Mouse (Mus musculus) frontal cortex, postnatal 36 days (tissue): Measurements from ENCODE around the gene Grip1.

Experiments used
- DNase-seq, 2 experiments: peaks; one replicate each; pipeline ENCODE4 v3.0.0; 2022; ENCODE audit warnings: low spot score in 2 of 2

Gene Grip1

GRCm38 (mm10) chr10:119453431-119454105 is at the start of gene Grip1:
Gene Grip1, plus strand, starts transcription at chr10:119453830.
- peak; percentile 28 to 38 for DNase-seq

GRCm38 (mm10) chr10:119405103-119405502 is 48.5 kb upstream of the Grip1 start:
- DNase-seq, result no peak

- no peak for DNase-seq
Measured at GRCm38 (mm10) chr10:119405612-119406011, 48.0 kb upstream of the Grip1 start.

- DNase-seq, result peak; percentile 10 to 24
Measured at GRCm38 (mm10) chr10:119408327-119408726, 45.3 kb upstream of the Grip1 start.

- DNase-seq, result no peak
Measured at GRCm38 (mm10) chr10:119413238-119413637, 40.4 kb upstream of the Grip1 start.

GRCm38 (mm10) chr10:119415106-119415505 is 38.5 kb upstream of the Grip1 start:
- DNase-seq, result no peak

GRCm38 (mm10) chr10:119421418-119421817 is 32.2 kb upstream of the Grip1 start:
- DNase-seq, result no peak

- no peak for DNase-seq
Measured at GRCm38 (mm10) chr10:119423821-119424534, 29.7 kb upstream of the Grip1 start.

- DNase-seq, result no peak
Measured at GRCm38 (mm10) chr10:119427653-119428052, 26.0 kb upstream of the Grip1 start.

- DNase-seq, result no peak
Measured at GRCm38 (mm10) chr10:119428106-119428505, 25.5 kb upstream of the Grip1 start.

- no peak for DNase-seq
Measured at GRCm38 (mm10) chr10:119430240-119430639, 23.4 kb upstream of the Grip1 start.

GRCm38 (mm10) chr10:119431801-119432200 is 21.8 kb upstream of the Grip1 start:
- no peak for DNase-seq

- DNase-seq, result no peak
Measured at GRCm38 (mm10) chr10:119435818-119436217, 17.8 kb upstream of the Grip1 start.

GRCm38 (mm10) chr10:119437319-119437718 is 16.3 kb upstream of the Grip1 start:
- no peak for DNase-seq

- DNase-seq, result no peak
Measured at GRCm38 (mm10) chr10:119441743-119442142, 11.9 kb upstream of the Grip1 start.

GRCm38 (mm10) chr10:119447392-119447914 is 6.2 kb upstream of the Grip1 start:
- DNase-seq, result no peak

GRCm38 (mm10) chr10:119447930-119448329 is 5.7 kb upstream of the Grip1 start:
- no peak for DNase-seq

- DNase-seq, result no peak
Measured at GRCm38 (mm10) chr10:119452698-119453097, 932 bp upstream of the Grip1 start.

GRCm38 (mm10) chr10:119454106-119454667 is 557 bp downstream of the Grip1 start:
- peak; percentile 18 to 30 for DNase-seq

GRCm38 (mm10) chr10:119454668-119455542 is 1.3 kb downstream of the Grip1 start:
- peak in 1 of 2 experiments; percentile 11 for DNase-seq

GRCm38 (mm10) chr10:119455543-119455940 is 1.9 kb downstream of the Grip1 start:
- DNase-seq, result no peak

GRCm38 (mm10) chr10:119457121-119457520 is 3.5 kb downstream of the Grip1 start:
- DNase-seq, result no peak
